Mouse (Mus musculus): Measurements from ENCODE around the gene Ms4a10.

GRCm38 (mm10) chr19:10948416-10948815, 26.1 kb downstream of the Ms4a10 start:
- TF ChIP-seq EP300 (IDR thresholded peaks at IDR 0.05; ENCODE audit: low read depth) (no peak), CTCF (IDR thresholded peaks at IDR 0.05; ENCODE audit: low read depth) (no peak)
